Mouse (Mus musculus) kidney, adult 2 months (tissue): ENCODE measurements around the gene Ccdc189. TPM values are rescaled to one million over a fixed set of nuclear protein-coding genes. Genes with fewer than 3 reads are reported as not detected.

ENCODE experiments used
- DNase-seq: peaks from one replicate; pipeline ENCODE4 v3.0.0; 2021
- H3K27ac ChIP-seq: fragments of 200-500 bp; 2 replicates; pipeline ENCODE4 v1.5.1; 2012; ENCODE audit warnings: low read depth, low read length, control low read depth, inconsistent platforms; ENCODE audit not compliant: insufficient read depth
- H3K27me3 ChIP-seq: fragments of 200-500 bp; replicated peaks from 2 replicates; pipeline ENCODE4 v1.6.1; 2012; ENCODE audit warnings: mild to moderate bottlenecking, moderate library complexity, low read length, inconsistent platforms; ENCODE audit not compliant: control insufficient read depth, insufficient read depth
- H3K36me3 ChIP-seq: fragments of 200-500 bp; 2 replicates; pipeline ENCODE4 v1.6.1; 2012; ENCODE audit warnings: mild to moderate bottlenecking, moderate library complexity, low read length, inconsistent platforms; ENCODE audit not compliant: control insufficient read depth, insufficient read depth
- H3K4me1 ChIP-seq: fragments of 200-500 bp; 2 replicates; pipeline ENCODE4 v1.6.1; 2011; ENCODE audit warnings: low read length; ENCODE audit not compliant: control insufficient read depth, insufficient read depth
- H3K4me3 ChIP-seq: fragments of 200-500 bp; 2 replicates; pipeline ENCODE4 v1.5.1; 2011; ENCODE audit warnings: mild to moderate bottlenecking, low read depth, low read length, control low read depth; ENCODE audit not compliant: insufficient read depth
- CTCF ChIP-seq: fragments of 200-500 bp; conservative IDR thresholded peaks from 2 replicates; pipeline ENCODE4 v1.5.1; 2011; ENCODE audit warnings: low read depth, mild to moderate bottlenecking, control low read depth, low read length, moderate library complexity, mixed read lengths; ENCODE audit not compliant: insufficient read depth, insufficient read length
- POLR2A ChIP-seq: fragments of 200-500 bp; IDR thresholded peaks from one replicate; pipeline ENCODE4 v1.6.1; 2011; ENCODE audit warnings: low read depth, low read length, control low read depth
- WGBS: fragments of 180-500 bp; shearing (Covaris S2); methylation state at CpG from one replicate; pipeline ENCODE4 v1.1.7; 2018; 5-methylcytosine and 5-hydroxymethylcytosine counted together
- polyA plus RNA-seq: library from polyadenylated mRNA; depleted of rRNA; stranded (reverse); fragments of >200 nt; gene quantifications from 2 replicates; pipeline ENCODE4 v1.2.3, GENCODE M21; 2012

Ccdc189 gene
- polyA plus RNA-seq, 1 experiment, result 18.6 TPM

DNA sequence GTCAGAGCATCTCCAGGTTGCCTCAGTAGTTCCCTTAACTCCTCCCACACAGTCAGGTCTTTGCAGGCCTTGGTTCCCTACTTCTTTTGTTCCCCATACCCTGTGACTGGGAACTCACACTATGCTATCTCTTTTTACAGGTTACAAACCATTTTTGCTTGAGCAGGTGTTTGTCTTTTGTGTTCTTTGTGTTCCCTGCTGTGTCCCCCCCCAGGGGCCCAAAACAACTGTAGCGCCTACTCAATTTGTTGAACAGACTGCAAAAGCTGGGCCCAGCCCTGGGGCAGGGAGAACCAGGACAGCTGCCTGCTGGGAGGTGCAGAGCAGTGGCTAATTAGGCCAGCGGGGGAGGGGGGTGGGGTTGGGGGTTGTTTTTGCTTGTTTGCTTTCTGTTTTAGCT is 29.6 kb upstream of the Ccdc189 start:
- Histone ChIP-seq H3K4me3 (no peak overlapping the region), H3K36me3 (no peaks in the 10 kb centered on the region), H3K4me1 (peaks cover 8% of the 10 kb centered on the region; the same call in 1 of the 2 replicates), H3K27ac (no peak overlapping the region), H3K27me3 (no peaks in the 10 kb centered on the region)
- TF ChIP-seq CTCF (no peak), POLR2A (no peak)
- WGBS, result 73% methylated on average over 2 of the region's 2 CpGs
- no peak for DNase-seq

DNA sequence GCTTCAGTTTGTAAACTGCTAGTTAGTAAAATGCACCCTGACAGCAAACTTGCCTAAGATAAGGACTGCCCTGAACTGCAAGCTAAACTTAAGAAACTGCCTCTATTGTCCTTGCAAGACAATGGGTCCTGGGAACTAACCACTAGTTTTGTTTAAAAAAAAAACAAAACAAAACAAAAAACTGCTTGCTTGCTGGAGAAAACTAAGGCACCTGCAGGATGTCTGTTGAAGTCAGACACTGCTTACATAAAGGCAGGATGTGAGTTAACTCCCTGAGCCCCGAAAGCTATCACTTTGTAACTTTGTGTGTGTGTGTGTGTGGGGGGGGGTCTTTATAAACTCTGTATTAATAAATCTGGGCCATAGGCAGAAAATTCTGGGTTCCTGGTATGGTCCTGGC is 28.5 kb upstream of the Ccdc189 start:
- H3K4me1 ChIP-seq, result peaks cover 8% of the 10 kb centered on the region; the same call in 1 of the 2 replicates
- 66% methylated on average over 1 of the region's 1 CpGs for WGBS
- no peaks in the 10 kb centered on the region for H3K27me3 ChIP-seq
- H3K27ac ChIP-seq, result no peak overlapping the region
- peaks cover under 1% of the 10 kb centered on the region; the same call in 1 of the 2 replicates for H3K36me3 ChIP-seq
- no peak for TF ChIP-seq CTCF
- no peak overlapping the region for H3K4me3 ChIP-seq
- DNase-seq, result no peak

GRCm38 (mm10) chr7:127616336-127616735 is 27.9 kb upstream of the Ccdc189 start:
- peaks cover 8% of the 10 kb centered on the region; the same call in 1 of the 2 replicates for H3K4me1 ChIP-seq
- TF ChIP-seq CTCF (no peak), POLR2A (no peak)
- no peak overlapping the region for H3K4me3 ChIP-seq
- H3K36me3 ChIP-seq, result peaks cover 3% of the 10 kb centered on the region; the same call in 1 of the 2 replicates
- H3K27ac ChIP-seq, result no peak overlapping the region
- no peak for DNase-seq
- H3K27me3 ChIP-seq, result no peaks in the 10 kb centered on the region
- 63% methylated on average over 1 of the region's 1 CpGs for WGBS

DNA sequence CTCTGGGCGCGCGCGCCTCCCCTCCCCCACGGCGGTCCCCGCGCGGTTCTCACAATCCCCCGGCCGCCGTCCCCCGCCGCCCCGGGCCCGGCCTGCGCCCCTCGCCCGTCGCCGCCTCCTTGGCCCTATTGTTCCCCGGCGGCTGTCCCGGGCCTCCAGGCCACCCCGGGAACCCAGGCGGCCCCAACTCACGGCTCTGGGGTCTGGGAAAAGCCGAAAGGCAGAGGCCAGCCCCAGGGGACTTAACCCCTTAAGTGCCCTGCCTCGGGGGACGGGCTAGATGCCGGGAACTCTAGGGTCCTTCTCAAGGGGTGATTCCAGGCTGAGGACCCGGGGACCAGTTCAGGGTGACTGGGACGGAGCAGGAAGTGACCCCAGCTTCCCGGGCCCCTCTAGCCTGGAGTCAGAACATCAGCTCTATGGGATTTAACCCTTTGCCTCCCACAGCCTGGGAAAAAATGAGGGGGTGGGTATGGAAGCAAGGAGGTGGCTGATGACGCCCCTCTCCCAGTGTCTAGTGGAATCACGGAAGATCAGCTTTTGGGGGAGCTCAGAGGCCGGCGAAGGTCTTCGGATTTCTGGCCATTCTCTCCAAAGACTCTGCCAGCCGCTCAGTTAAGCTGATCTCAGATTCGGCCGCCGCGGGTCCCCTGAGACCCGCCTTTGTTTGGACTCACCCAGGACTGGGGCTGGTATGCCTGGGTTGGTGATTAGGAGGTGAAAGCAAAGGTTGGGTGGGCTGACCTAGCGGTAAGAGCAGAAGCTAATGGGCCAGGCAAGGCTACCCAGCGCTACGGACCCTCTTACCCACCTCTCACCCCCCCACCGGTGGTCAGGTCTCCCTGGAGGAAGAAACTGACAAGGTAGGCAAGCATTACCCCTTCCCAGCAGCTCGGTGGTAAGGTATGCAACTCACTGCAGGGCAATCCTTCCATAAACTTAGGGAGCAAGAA is 26.8 kb upstream of the Ccdc189 start, which contains the start of gene Zfp629:
Gene Zfp629 (minus strand): TSS at position 907 of the 953 bp plus-strand sequence.
- no peak for TF ChIP-seq CTCF
- no peak for TF ChIP-seq POLR2A
- peak; percentile 81 for DNase-seq
- H3K27ac ChIP-seq, result peak within 1 kb of the TSS; percentile 92
- no peaks in the 10 kb centered on the region for H3K27me3 ChIP-seq
- WGBS, result under 1% methylated on average over 49 of the region's 50 CpGs
- H3K4me3 ChIP-seq, result peak within 1 kb of the TSS; percentile 93
- peaks cover 3% of the 10 kb centered on the region; the same call in 1 of the 2 replicates for H3K36me3 ChIP-seq
- H3K4me1 ChIP-seq, result peaks cover 8% of the 10 kb centered on the region; the same call in 1 of the 2 replicates

GRCm38 (mm10) chr7:127614511-127614890 is 26.1 kb upstream of the Ccdc189 start:
- 3% methylated on average over 44 of the region's 44 CpGs for WGBS

DNA sequence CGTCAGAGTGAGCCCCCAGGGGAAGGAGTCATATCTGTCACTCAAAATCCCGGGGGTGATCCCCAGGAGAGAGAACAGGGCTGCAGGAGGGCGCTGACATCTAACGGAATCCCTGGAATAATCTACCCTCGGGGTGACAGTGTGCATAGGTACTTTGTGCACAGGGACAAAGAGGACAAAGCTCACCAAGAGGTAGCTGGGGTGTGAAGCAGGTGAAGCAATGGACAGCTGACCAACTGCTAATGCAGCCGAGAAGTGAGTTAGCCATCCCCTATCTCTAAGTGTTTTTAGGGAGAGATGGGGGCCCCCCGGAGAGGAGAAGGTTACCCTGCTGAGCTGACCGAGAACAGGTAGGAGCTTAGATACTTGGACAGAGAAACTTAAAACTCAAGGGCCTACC is 25.7 kb upstream of the Ccdc189 start:
- H3K27ac ChIP-seq, result peak overlapping the region; percentile 92
- H3K27me3 ChIP-seq, result no peaks in the 10 kb centered on the region
- peaks cover 8% of the 10 kb centered on the region; the same call in 1 of the 2 replicates for H3K4me1 ChIP-seq
- peak overlapping the region; percentile 93 for H3K4me3 ChIP-seq
- H3K36me3 ChIP-seq, result peaks cover 3% of the 10 kb centered on the region; the same call in 1 of the 2 replicates
- 13% methylated on average over 8 of the region's 8 CpGs for WGBS
- peak; percentile 54 for DNase-seq
- TF ChIP-seq CTCF (no peak), POLR2A (no peak)

More at GRCm38 (mm10) chr7:127614511-127614890, 26.1 kb upstream of the Ccdc189 start:
- peak overlapping the region; percentile 92 for H3K27ac ChIP-seq
- peak; percentile 77 for DNase-seq
- TF ChIP-seq CTCF (no peak), POLR2A (no peak)
- peaks cover 8% of the 10 kb centered on the region; the same call in 1 of the 2 replicates for H3K4me1 ChIP-seq
- H3K27me3 ChIP-seq, result no peaks in the 10 kb centered on the region
- peak overlapping the region; percentile 93 for H3K4me3 ChIP-seq
- peaks cover 3% of the 10 kb centered on the region; the same call in 1 of the 2 replicates for H3K36me3 ChIP-seq

GRCm38 (mm10) chr7:127613501-127613900 is 25.1 kb upstream of the Ccdc189 start:
- TF ChIP-seq CTCF (no peak), POLR2A (no peak)
- peaks cover 3% of the 10 kb centered on the region; the same call in 1 of the 2 replicates for H3K36me3 ChIP-seq
- H3K27me3 ChIP-seq, result no peaks in the 10 kb centered on the region
- H3K4me1 ChIP-seq, result peaks cover 8% of the 10 kb centered on the region; the same call in 1 of the 2 replicates
- peak; percentile 50 for DNase-seq
- H3K4me3 ChIP-seq, result peak overlapping the region; percentile 93; the same call in 1 of the 2 replicates
- H3K27ac ChIP-seq, result peak overlapping the region; percentile 92
- 57% methylated on average over 8 of the region's 8 CpGs for WGBS
